Mouse (Mus musculus) heart, embryonic 10.5 days (tissue): ENCODE data around the gene Rtn4. TPM values are rescaled to one million over a fixed set of nuclear protein-coding genes. Genes with fewer than 3 reads are reported as not detected.

Source experiments
- DNase-seq: peaks from one replicate; pipeline ENCODE4 v3.0.0-alpha.2; 2017; ENCODE audit warnings: low spot score
- H3K27ac ChIP-seq: fragments of 300-500 bp; sonication (generic); 2 replicates; pipeline ENCODE4 v1.5.1; 2016; ENCODE audit warnings: mild to moderate bottlenecking
- H3K27me3 ChIP-seq: fragments of 300-500 bp; sonication (generic); 2 replicates; pipeline ENCODE4 v1.6.1; 2016; ENCODE audit warnings: mild to moderate bottlenecking; ENCODE audit not compliant: poor library complexity, insufficient read depth, severe bottlenecking
- H3K36me3 ChIP-seq: fragments of 300-500 bp; sonication (generic); 2 replicates; pipeline ENCODE4 v1.6.1; 2016; ENCODE audit warnings: mild to moderate bottlenecking, moderate library complexity
- H3K4me1 ChIP-seq: fragments of 300-500 bp; sonication (generic); 2 replicates; pipeline ENCODE4 v1.6.1; 2016; ENCODE audit warnings: mild to moderate bottlenecking
- H3K4me3 ChIP-seq: fragments of 300-500 bp; sonication (generic); 2 replicates; pipeline ENCODE4 v1.5.1; 2016; ENCODE audit warnings: mild to moderate bottlenecking, moderate library complexity
- H3K9me3 ChIP-seq: fragments of 300-500 bp; sonication (generic); 2 replicates; pipeline ENCODE4 v1.6.1; 2016; ENCODE audit warnings: mild to moderate bottlenecking, moderate library complexity
- WGBS: fragments of 180-500 bp; shearing (Covaris S2); methylation state at CpG from one replicate; pipeline ENCODE4 v1.1.7; 2016; 5-methylcytosine and 5-hydroxymethylcytosine counted together
- polyA plus RNA-seq: library from polyadenylated mRNA; unstranded; fragments of >200 nt; fragmentation: Nextera tagmentation; extraction: Ambion mirVana; gene quantifications from 2 replicates; pipeline ENCODE4 v1.2.1, GENCODE M21; 2016

The Rtn4 gene
- polyA plus RNA-seq, 1 experiment from 2014 or later: 76.8 TPM

GRCm38 (mm10) chr11:29686176-29686575 is 6.6 kb upstream of the Rtn4 start:
- DNase-seq: no peak
- Histone ChIP-seq H3K36me3 (no peaks in the 10 kb centered on the region), H3K4me3 (no peak overlapping the region), H3K27ac (no peak overlapping the region), H3K9me3 (no peaks in the 10 kb centered on the region), H3K4me1 (no peaks in the 10 kb centered on the region), H3K27me3 (no peaks in the 10 kb centered on the region)
- WGBS: 84% methylated on average over 2 of the region's 2 CpGs

- H3K27ac ChIP-seq: no peak overlapping the region; the same call in 1 of the 2 replicates
- no peak overlapping the region for H3K4me3 ChIP-seq
- WGBS: 72% methylated on average over 1 of the region's 1 CpGs
- no peak for DNase-seq
- H3K9me3 ChIP-seq: no peaks in the 10 kb centered on the region
- H3K4me1 ChIP-seq: 0 out of 2 replicates have a peak, but pooled peaks cover 3% of the 10 kb centered on the region
- no peaks in the 10 kb centered on the region for H3K27me3 ChIP-seq
- no peaks in the 10 kb centered on the region for H3K36me3 ChIP-seq
Observed at GRCm38 (mm10) chr11:29691556-29691955, 1.2 kb upstream of the Rtn4 start.

- Histone ChIP-seq H3K4me1 (peaks cover 3% of the 10 kb centered on the region; the same call in 1 of the 2 replicates), H3K4me3 (peak overlapping the region; percentile 98), H3K27me3 (no peaks in the 10 kb centered on the region), H3K27ac (peak overlapping the region; percentile 42; the same call in 1 of the 2 replicates), H3K36me3 (no peaks in the 10 kb centered on the region), H3K9me3 (no peaks in the 10 kb centered on the region)
- WGBS: 9% methylated on average over 12 of the region's 12 CpGs
- DNase-seq: peak; percentile 75
Observed at GRCm38 (mm10) chr11:29692111-29692682, 550 bp upstream of the Rtn4 start.

GRCm38 (mm10) chr11:29693576-29694410 is 1.0 kb downstream of the Rtn4 start:
- DNase-seq: peak; percentile 95
- H3K4me1 ChIP-seq: peaks cover 6% of the 10 kb centered on the region; the same call in 1 of the 2 replicates
- H3K4me3 ChIP-seq: peak overlapping the region; percentile 98
- under 1% methylated on average over 52 of the region's 53 CpGs for WGBS
- no peaks in the 10 kb centered on the region for H3K27me3 ChIP-seq
- H3K27ac ChIP-seq: peak overlapping the region; percentile 99
- H3K36me3 ChIP-seq: no peaks in the 10 kb centered on the region
- H3K9me3 ChIP-seq: no peaks in the 10 kb centered on the region

- peak overlapping the region; percentile 98 for H3K4me3 ChIP-seq
- no peaks in the 10 kb centered on the region for H3K9me3 ChIP-seq
- H3K4me1 ChIP-seq: peaks cover 6% of the 10 kb centered on the region; the same call in 1 of the 2 replicates
- 0 out of 2 replicates have a peak overlapping the region, but pooled peaks have one; percentile 99 for H3K27ac ChIP-seq
- no peaks in the 10 kb centered on the region for H3K36me3 ChIP-seq
- DNase-seq: no peak
- no peaks in the 10 kb centered on the region for H3K27me3 ChIP-seq
Observed at GRCm38 (mm10) chr11:29694754-29695153, 2.0 kb downstream of the Rtn4 start.

- H3K4me3 ChIP-seq: no peak overlapping the region
- no peak for DNase-seq
- no peak overlapping the region for H3K27ac ChIP-seq
- no peaks in the 10 kb centered on the region for H3K27me3 ChIP-seq
- H3K9me3 ChIP-seq: no peaks in the 10 kb centered on the region
- no peaks in the 10 kb centered on the region for H3K4me1 ChIP-seq
- WGBS: 83% methylated on average over 3 of the region's 3 CpGs
- H3K36me3 ChIP-seq: peaks cover 18% of the 10 kb centered on the region
Observed at GRCm38 (mm10) chr11:29702721-29703120, 10.0 kb downstream of the Rtn4 start.

GRCm38 (mm10) chr11:29705263-29705662 is 12.5 kb downstream of the Rtn4 start:
- Histone ChIP-seq H3K4me1 (no peaks in the 10 kb centered on the region), H3K27ac (no peak overlapping the region), H3K27me3 (no peaks in the 10 kb centered on the region), H3K36me3 (peaks cover 34% of the 10 kb centered on the region), H3K4me3 (no peak overlapping the region), H3K9me3 (no peaks in the 10 kb centered on the region)
- no peak for DNase-seq

GRCm38 (mm10) chr11:29706845-29707244 is 14.1 kb downstream of the Rtn4 start:
- H3K4me3 ChIP-seq: no peak overlapping the region
- H3K4me1 ChIP-seq: no peaks in the 10 kb centered on the region
- H3K27ac ChIP-seq: no peak overlapping the region
- H3K9me3 ChIP-seq: no peaks in the 10 kb centered on the region
- 91% methylated on average over 4 of the region's 4 CpGs for WGBS
- DNase-seq: no peak
- H3K36me3 ChIP-seq: peaks cover 40% of the 10 kb centered on the region
- no peaks in the 10 kb centered on the region for H3K27me3 ChIP-seq

GRCm38 (mm10) chr11:29709512-29709911 is 16.8 kb downstream of the Rtn4 start:
- Histone ChIP-seq H3K27ac (no peak overlapping the region), H3K4me1 (no peaks in the 10 kb centered on the region), H3K36me3 (peaks cover 56% of the 10 kb centered on the region), H3K27me3 (no peaks in the 10 kb centered on the region), H3K4me3 (no peak overlapping the region), H3K9me3 (no peaks in the 10 kb centered on the region)
- DNase-seq: no peak

GRCm38 (mm10) chr11:29714114-29714513 is 21.4 kb downstream of the Rtn4 start:
- no peak overlapping the region for H3K27ac ChIP-seq
- peaks cover 26% of the 10 kb centered on the region; the same call in 1 of the 2 replicates for H3K36me3 ChIP-seq
- no peaks in the 10 kb centered on the region for H3K27me3 ChIP-seq
- no peak for DNase-seq
- 91% methylated on average over 7 of the region's 7 CpGs for WGBS
- no peak overlapping the region for H3K4me3 ChIP-seq
- no peaks in the 10 kb centered on the region for H3K9me3 ChIP-seq
- H3K4me1 ChIP-seq: no peaks in the 10 kb centered on the region

GRCm38 (mm10) chr11:29714789-29715188 is 22.0 kb downstream of the Rtn4 start:
- no peak overlapping the region for H3K27ac ChIP-seq
- H3K36me3 ChIP-seq: peaks cover 23% of the 10 kb centered on the region; the same call in 1 of the 2 replicates
- H3K9me3 ChIP-seq: no peaks in the 10 kb centered on the region
- H3K4me3 ChIP-seq: no peak overlapping the region
- H3K27me3 ChIP-seq: no peaks in the 10 kb centered on the region
- no peak for DNase-seq
- no peaks in the 10 kb centered on the region for H3K4me1 ChIP-seq
- WGBS: 95% methylated on average over 2 of the region's 2 CpGs

- H3K4me3 ChIP-seq: no peak overlapping the region
- H3K36me3 ChIP-seq: peaks cover 22% of the 10 kb centered on the region; the same call in 1 of the 2 replicates
- no peak for DNase-seq
- H3K27me3 ChIP-seq: no peaks in the 10 kb centered on the region
- no peaks in the 10 kb centered on the region for H3K4me1 ChIP-seq
- WGBS: 91% methylated on average over 3 of the region's 3 CpGs
- no peaks in the 10 kb centered on the region for H3K9me3 ChIP-seq
- no peak overlapping the region for H3K27ac ChIP-seq
Observed at GRCm38 (mm10) chr11:29715499-29715898, 22.8 kb downstream of the Rtn4 start.

- H3K4me3 ChIP-seq: no peak overlapping the region
- H3K27me3 ChIP-seq: no peaks in the 10 kb centered on the region
- no peak for DNase-seq
- 79% methylated on average over 6 of the region's 6 CpGs for WGBS
- no peaks in the 10 kb centered on the region for H3K9me3 ChIP-seq
- H3K4me1 ChIP-seq: no peaks in the 10 kb centered on the region
- H3K27ac ChIP-seq: no peak overlapping the region
- H3K36me3 ChIP-seq: peaks cover 6% of the 10 kb centered on the region; the same call in 1 of the 2 replicates
Observed at GRCm38 (mm10) chr11:29718541-29718940, 25.8 kb downstream of the Rtn4 start.
